Mouse (Mus musculus) heart, postnatal 0 days (tissue): Measurements from ENCODE around the gene Ckb. TPM values are rescaled to one million over a fixed set of nuclear protein-coding genes. Genes with fewer than 3 reads are reported as not detected.

ENCODE experiments used
- ATAC-seq: fragments of 200-750 bp; cut with Nextera tagmentation; 2 replicates; pipeline ENCODE4 v1.8.0; 2017; ENCODE audit warnings: low read depth, moderate number of reproducible peaks, moderate library complexity; ENCODE audit not compliant: insufficient read depth
- DNase-seq: peaks from one replicate; pipeline ENCODE4 v3.0.0-alpha.2; 2016; ENCODE audit warnings: low spot score
- H3K27ac ChIP-seq: fragments of 300-500 bp; sonication (generic); 2 replicates; pipeline ENCODE4 v1.5.1; 2014; ENCODE audit warnings: low read depth, mild to moderate bottlenecking
- H3K27me3 ChIP-seq: fragments of 300-500 bp; sonication (generic); 2 replicates; pipeline ENCODE4 v1.6.1; 2014; ENCODE audit warnings: low read length, mixed read lengths; ENCODE audit not compliant: control insufficient read depth, insufficient read depth
- H3K36me3 ChIP-seq: fragments of 300-500 bp; sonication (generic); replicated peaks from 2 replicates; pipeline ENCODE4 v1.6.1; 2014; ENCODE audit warnings: low read length, mixed read lengths; ENCODE audit not compliant: control insufficient read depth, insufficient read depth
- H3K4me1 ChIP-seq: fragments of 300-500 bp; sonication (generic); 2 replicates; pipeline ENCODE4 v1.6.1; 2014; ENCODE audit warnings: antibody characterized with exemption; ENCODE audit not compliant: control insufficient read depth, insufficient read depth
- H3K4me2 ChIP-seq: fragments of 300-500 bp; sonication (generic); 2 replicates; pipeline ENCODE4 v1.6.1; 2014; ENCODE audit warnings: low read depth, mild to moderate bottlenecking, low read length, moderate library complexity
- H3K4me3 ChIP-seq: fragments of 300-500 bp; sonication (generic); 2 replicates; pipeline ENCODE4 v1.5.1; 2014; ENCODE audit warnings: low read depth, low read length
- H3K9ac ChIP-seq: fragments of 300-500 bp; sonication (generic); replicated peaks from 2 replicates; pipeline ENCODE4 v1.6.1; 2014; ENCODE audit warnings: low read depth, low read length, mixed read lengths
- H3K9me3 ChIP-seq: fragments of 300-500 bp; sonication (generic); replicated peaks from 2 replicates; pipeline ENCODE4 v1.6.1; 2016; ENCODE audit warnings: low read length; ENCODE audit not compliant: control insufficient read depth
- CTCF ChIP-seq: IDR thresholded peaks from 2 replicates; pipeline ENCODE4 v1.5.1; 2016; ENCODE audit warnings: antibody characterized with exemption, control low read depth, low read depth
- EP300 ChIP-seq: IDR thresholded peaks from 2 replicates; pipeline ENCODE4 v1.6.1; 2016; ENCODE audit warnings: antibody characterized with exemption, low read depth
- WGBS: fragments of 180-500 bp; shearing (Covaris S2); extraction: QIAGEN DNeasy Blood & Tissue Kit; methylation state at CpG from one replicate; pipeline ENCODE4 v1.1.7; 2014; 5-methylcytosine and 5-hydroxymethylcytosine counted together
- polyA plus RNA-seq: library from polyadenylated mRNA; unstranded; fragments of >200 nt; fragmentation: Nextera tagmentation; extraction: Ambion mirVana; gene quantifications from 2 replicates; pipeline ENCODE4 v1.2.1, GENCODE M21; 2015
- total RNA-seq: library from RNA; depleted of rRNA; stranded (reverse); fragments of >200 nt; gene quantifications from 2 replicates; pipeline ENCODE4 v1.2.3, GENCODE M21; 2014; ENCODE audit warnings: low replicate concordance

The Ckb gene
- total and polyA plus RNA-seq, 2 experiments from 2014 or later = 359 to 735 TPM

- H3K36me3 ChIP-seq = no peaks in the 10 kb centered on the region
- no peaks in the 10 kb centered on the region for H3K9me3 ChIP-seq
- H3K27ac ChIP-seq = no peak overlapping the region
- 27% methylated on average over 6 of the region's 6 CpGs for WGBS
- DNase-seq (peak; percentile 84), ATAC-seq (peak; percentile 28)
- TF ChIP-seq EP300 = no peak
- peak; percentile 84 for TF ChIP-seq CTCF
- H3K4me1 ChIP-seq = peaks cover 23% of the 10 kb centered on the region
- H3K4me2 ChIP-seq = no peak overlapping the region
- no peak overlapping the region for H3K4me3 ChIP-seq
- no peaks in the 10 kb centered on the region for H3K27me3 ChIP-seq
- no peak overlapping the region for H3K9ac ChIP-seq
Measured at GRCm38 (mm10) chr12:111696239-111696638, 24.1 kb upstream of the Ckb start.

- no peak for DNase-seq
- no peak overlapping the region for H3K4me2 ChIP-seq
- H3K4me3 ChIP-seq = no peak overlapping the region
- H3K27me3 ChIP-seq = no peaks in the 10 kb centered on the region
- peak overlapping the region; percentile 67 for H3K27ac ChIP-seq
- 66% methylated on average over 12 of the region's 13 CpGs for WGBS
- ATAC-seq = no peak
- TF ChIP-seq EP300 (no peak), CTCF (no peak)
- no peaks in the 10 kb centered on the region for H3K36me3 ChIP-seq
- no peaks in the 10 kb centered on the region for H3K9me3 ChIP-seq
- H3K9ac ChIP-seq = no peak overlapping the region
- H3K4me1 ChIP-seq = peaks cover 31% of the 10 kb centered on the region
Measured at GRCm38 (mm10) chr12:111694880-111695804, 23.0 kb upstream of the Ckb start.

DNA sequence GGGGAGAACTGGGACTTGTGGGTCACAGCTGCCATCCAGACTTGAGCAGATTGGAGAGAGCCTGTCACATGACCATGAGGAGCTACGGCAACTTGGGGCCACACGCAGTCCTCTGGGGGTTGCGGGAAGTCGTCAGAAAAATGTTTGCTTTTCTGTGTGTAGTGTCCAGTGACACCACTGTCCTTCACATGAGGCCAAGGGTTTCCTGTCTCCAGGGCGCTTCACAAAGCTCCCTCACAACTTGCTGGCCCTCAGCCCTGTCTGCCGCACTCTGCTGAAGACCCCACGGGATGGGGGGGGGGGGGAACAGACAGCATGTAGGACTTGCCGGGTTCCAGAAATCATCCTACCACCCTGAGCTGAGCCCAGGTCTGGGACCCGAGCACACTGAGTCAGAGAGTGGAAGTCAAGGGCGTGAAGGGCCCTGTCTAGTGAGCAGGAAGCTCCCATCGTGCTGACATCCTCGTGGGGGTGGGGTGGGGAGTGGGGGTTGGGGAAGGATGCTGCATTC, 22.2 kb upstream of the Ckb start:
- Histone ChIP-seq H3K9me3 (no peaks in the 10 kb centered on the region), H3K27me3 (no peaks in the 10 kb centered on the region), H3K9ac (no peak overlapping the region; the same call in 1 of the 2 replicates), H3K4me3 (no peak overlapping the region), H3K36me3 (no peaks in the 10 kb centered on the region), H3K27ac (peak overlapping the region; percentile 67), H3K4me2 (peak overlapping the region; percentile 14; the same call in 1 of the 2 replicates), H3K4me1 (peaks cover 33% of the 10 kb centered on the region)
- TF ChIP-seq CTCF (no peak), EP300 (no peak)
- ATAC-seq = 0 out of 2 replicates have a peak, but pooled peaks have one; percentile 21
- peak; percentile 31 for DNase-seq
- 24% methylated on average over 12 of the region's 12 CpGs for WGBS

- H3K4me1 ChIP-seq = peaks cover 37% of the 10 kb centered on the region
- no peak overlapping the region; the same call in 1 of the 2 replicates for H3K9ac ChIP-seq
- H3K4me2 ChIP-seq = peak overlapping the region; percentile 14; the same call in 1 of the 2 replicates
- peak; percentile 30 for DNase-seq
- H3K9me3 ChIP-seq = no peaks in the 10 kb centered on the region
- WGBS = 62% methylated on average over 18 of the region's 18 CpGs
- TF ChIP-seq CTCF (no peak), EP300 (no peak)
- H3K36me3 ChIP-seq = no peaks in the 10 kb centered on the region
- H3K27ac ChIP-seq = peak overlapping the region; percentile 67
- ATAC-seq = no peak
- no peak overlapping the region for H3K4me3 ChIP-seq
- H3K27me3 ChIP-seq = no peaks in the 10 kb centered on the region
Measured at GRCm38 (mm10) chr12:111693341-111694270, 21.5 kb upstream of the Ckb start.

GRCm38 (mm10) chr12:111692899-111693298, 20.8 kb upstream of the Ckb start:
- ATAC-seq = no peak

More at GRCm38 (mm10) chr12:111692899-111693298, 20.8 kb upstream of the Ckb start:
- H3K27ac ChIP-seq = no peak overlapping the region
- peaks cover 43% of the 10 kb centered on the region for H3K4me1 ChIP-seq
- no peaks in the 10 kb centered on the region for H3K27me3 ChIP-seq
- DNase-seq = no peak
- no peak for TF ChIP-seq CTCF
- no peak for TF ChIP-seq EP300
- WGBS = 92% methylated on average over 5 of the region's 5 CpGs
- no peak overlapping the region for H3K9ac ChIP-seq
- no peak overlapping the region for H3K4me3 ChIP-seq
- no peak overlapping the region for H3K4me2 ChIP-seq
- H3K36me3 ChIP-seq = no peaks in the 10 kb centered on the region
- no peaks in the 10 kb centered on the region for H3K9me3 ChIP-seq
